Mouse (Mus musculus): ENCODE data around the gene Kifc1. TPM values are rescaled to one million over a fixed set of nuclear protein-coding genes. Genes with fewer than 3 reads are reported as not detected.
A peak's percentile ranks its signal among the peaks of the same experiment; 100 is the strongest.

The Kifc1 gene
- polyA plus RNA-seq, 1 experiment from 2014 or later, result 6.7 TPM

- WGBS, result under 1% methylated on average over 36 of the region's 36 CpGs
- peak overlapping the region; percentile 67 for H3K4me3 ChIP-seq (ENCODE audit: low read depth, low read length)
- ATAC-seq (replicated peaks; ENCODE audit: low FRiP score, low TSS enrichment, low read depth), result peak; percentile 30; the same call in 1 of the 2 replicates
- H3K27ac ChIP-seq (ENCODE audit: low read depth), result peak overlapping the region; percentile 51; the same call in 1 of the 2 replicates
- H3K9me3 ChIP-seq (ENCODE audit: control insufficient read depth, low read length), result no peaks in the 10 kb centered on the region
- DNase-seq (ENCODE audit: low spot score), result peak; percentile 90
- peaks cover 20% of the 10 kb centered on the region for H3K4me1 ChIP-seq (replicated peaks; ENCODE audit: control insufficient read depth, insufficient read depth, low read length)
- peak overlapping the region; percentile 59 for H3K9ac ChIP-seq (ENCODE audit: low read length)
- no peaks in the 10 kb centered on the region for H3K27me3 ChIP-seq (replicated peaks; ENCODE audit: control insufficient read depth, insufficient read depth, low read length)
- H3K36me3 ChIP-seq (ENCODE audit: control insufficient read depth, insufficient read depth, low read length), result peaks cover 12% of the 10 kb centered on the region
- peak overlapping the region; percentile 99 for H3K4me2 ChIP-seq (ENCODE audit: low read length)
Observed at GRCm38 (mm10) chr17:33920282-33921097, 30.0 kb upstream of the Kifc1 start.

- H3K4me3 ChIP-seq (ENCODE audit: low read depth, low read length), result peak overlapping the region; percentile 67
- peaks cover 27% of the 10 kb centered on the region for H3K4me1 ChIP-seq (replicated peaks; ENCODE audit: control insufficient read depth, insufficient read depth, low read length)
- peak; percentile 69 for DNase-seq (ENCODE audit: low spot score)
- no peaks in the 10 kb centered on the region for H3K27me3 ChIP-seq (replicated peaks; ENCODE audit: control insufficient read depth, insufficient read depth, low read length)
- H3K27ac ChIP-seq (ENCODE audit: low read depth), result peak overlapping the region; percentile 51; the same call in 1 of the 2 replicates
- ATAC-seq (replicated peaks; ENCODE audit: low FRiP score, low TSS enrichment, low read depth), result no peak
- H3K9me3 ChIP-seq (ENCODE audit: control insufficient read depth, low read length), result no peaks in the 10 kb centered on the region
- peaks cover 18% of the 10 kb centered on the region for H3K36me3 ChIP-seq (ENCODE audit: control insufficient read depth, insufficient read depth, low read length)
- H3K9ac ChIP-seq (ENCODE audit: low read length), result peak overlapping the region; percentile 59
- H3K4me2 ChIP-seq (ENCODE audit: low read length), result peak overlapping the region; percentile 99
- WGBS, result 1% methylated on average over 52 of the region's 52 CpGs
Observed at GRCm38 (mm10) chr17:33919351-33920281, 29.2 kb upstream of the Kifc1 start.

GRCm38 (mm10) chr17:33918293-33919203 is 28.1 kb upstream of the Kifc1 start:
- Histone ChIP-seq H3K27me3 (replicated peaks; ENCODE audit: control insufficient read depth, insufficient read depth, low read length) (no peaks in the 10 kb centered on the region), H3K9ac (ENCODE audit: low read length) (no peak overlapping the region), H3K27ac (ENCODE audit: low read depth) (no peak overlapping the region), H3K36me3 (ENCODE audit: control insufficient read depth, insufficient read depth, low read length) (peaks cover 29% of the 10 kb centered on the region), H3K4me2 (ENCODE audit: low read length) (peak overlapping the region; percentile 99), H3K4me1 (replicated peaks; ENCODE audit: control insufficient read depth, insufficient read depth, low read length) (peaks cover 27% of the 10 kb centered on the region), H3K4me3 (ENCODE audit: low read depth, low read length) (peak overlapping the region; percentile 67), H3K9me3 (ENCODE audit: control insufficient read depth, low read length) (no peaks in the 10 kb centered on the region)
- 60% methylated on average over 37 of the region's 37 CpGs for WGBS
- ATAC-seq (replicated peaks; ENCODE audit: low FRiP score, low TSS enrichment, low read depth) (no peak), DNase-seq (ENCODE audit: low spot score) (no peak)

GRCm38 (mm10) chr17:33917656-33918292 is 27.3 kb upstream of the Kifc1 start:
- Histone ChIP-seq H3K27ac (ENCODE audit: low read depth) (no peak overlapping the region), H3K9me3 (ENCODE audit: control insufficient read depth, low read length) (no peaks in the 10 kb centered on the region), H3K4me2 (ENCODE audit: low read length) (no peak overlapping the region), H3K9ac (ENCODE audit: low read length) (no peak overlapping the region), H3K4me3 (ENCODE audit: low read depth, low read length) (no peak overlapping the region), H3K27me3 (replicated peaks; ENCODE audit: control insufficient read depth, insufficient read depth, low read length) (no peaks in the 10 kb centered on the region), H3K36me3 (ENCODE audit: control insufficient read depth, insufficient read depth, low read length) (peaks cover 35% of the 10 kb centered on the region), H3K4me1 (replicated peaks; ENCODE audit: control insufficient read depth, insufficient read depth, low read length) (peaks cover 27% of the 10 kb centered on the region)
- DNase-seq (ENCODE audit: low spot score) (no peak), ATAC-seq (replicated peaks; ENCODE audit: low FRiP score, low TSS enrichment, low read depth) (no peak)
- 78% methylated on average over 18 of the region's 18 CpGs for WGBS

GRCm38 (mm10) chr17:33916847-33917655 is 26.6 kb upstream of the Kifc1 start:
- 76% methylated on average over 31 of the region's 31 CpGs for WGBS
- Histone ChIP-seq H3K36me3 (ENCODE audit: control insufficient read depth, insufficient read depth, low read length) (peaks cover 41% of the 10 kb centered on the region), H3K9ac (ENCODE audit: low read length) (no peak overlapping the region), H3K4me1 (replicated peaks; ENCODE audit: control insufficient read depth, insufficient read depth, low read length) (peaks cover 27% of the 10 kb centered on the region), H3K4me2 (ENCODE audit: low read length) (peak overlapping the region; percentile 71), H3K27ac (ENCODE audit: low read depth) (peak overlapping the region; percentile 78; the same call in 1 of the 2 replicates), H3K9me3 (ENCODE audit: control insufficient read depth, low read length) (no peaks in the 10 kb centered on the region), H3K27me3 (replicated peaks; ENCODE audit: control insufficient read depth, insufficient read depth, low read length) (no peaks in the 10 kb centered on the region), H3K4me3 (ENCODE audit: low read depth, low read length) (peak overlapping the region; percentile 52)
- DNase-seq (ENCODE audit: low spot score) (no peak), ATAC-seq (replicated peaks; ENCODE audit: low FRiP score, low TSS enrichment, low read depth) (no peak)

- no peaks in the 10 kb centered on the region for H3K27me3 ChIP-seq (replicated peaks; ENCODE audit: control insufficient read depth, insufficient read depth, low read length)
- peak overlapping the region; percentile 55 for H3K9ac ChIP-seq (ENCODE audit: low read length)
- peaks cover 49% of the 10 kb centered on the region for H3K36me3 ChIP-seq (ENCODE audit: control insufficient read depth, insufficient read depth, low read length)
- H3K4me1 ChIP-seq (replicated peaks; ENCODE audit: control insufficient read depth, insufficient read depth, low read length), result peaks cover 27% of the 10 kb centered on the region
- DNase-seq (ENCODE audit: low spot score), result peak; percentile 78
- peak overlapping the region; percentile 78 for H3K27ac ChIP-seq (ENCODE audit: low read depth)
- under 1% methylated on average over 18 of the region's 20 CpGs for WGBS
- H3K4me3 ChIP-seq (ENCODE audit: low read depth, low read length), result peak overlapping the region; percentile 52
- H3K4me2 ChIP-seq (ENCODE audit: low read length), result peak overlapping the region; percentile 71
- peak; percentile 18 for ATAC-seq (replicated peaks; ENCODE audit: low FRiP score, low TSS enrichment, low read depth)
- H3K9me3 ChIP-seq (ENCODE audit: control insufficient read depth, low read length), result no peaks in the 10 kb centered on the region
Observed at GRCm38 (mm10) chr17:33916294-33916693, 25.8 kb upstream of the Kifc1 start.

GRCm38 (mm10) chr17:33915671-33916250 is 25.3 kb upstream of the Kifc1 start, which contains the start of the genes Tapbp and Zbtb22:
Gene Tapbp (plus strand): TSS chr17:33915899.
Gene Zbtb22 (plus strand): TSS chr17:33915904.
- peak within 1 kb of the TSS; percentile 71 for H3K4me2 ChIP-seq (ENCODE audit: low read length)
- peaks cover 24% of the 10 kb centered on the region for H3K4me1 ChIP-seq (replicated peaks; ENCODE audit: control insufficient read depth, insufficient read depth, low read length)
- ATAC-seq (replicated peaks; ENCODE audit: low FRiP score, low TSS enrichment, low read depth) (peak; percentile 87), DNase-seq (ENCODE audit: low spot score) (peak; percentile 94)
- H3K27ac ChIP-seq (ENCODE audit: low read depth), result peak within 1 kb of the TSS; percentile 78
- H3K36me3 ChIP-seq (ENCODE audit: control insufficient read depth, insufficient read depth, low read length), result peaks cover 53% of the 10 kb centered on the region
- H3K9me3 ChIP-seq (ENCODE audit: control insufficient read depth, low read length), result no peaks in the 10 kb centered on the region
- H3K4me3 ChIP-seq (ENCODE audit: low read depth, low read length), result peak within 1 kb of the TSS; percentile 52
- no peaks in the 10 kb centered on the region for H3K27me3 ChIP-seq (replicated peaks; ENCODE audit: control insufficient read depth, insufficient read depth, low read length)
- peak within 1 kb of the TSS; percentile 55 for H3K9ac ChIP-seq (ENCODE audit: low read length)
- under 1% methylated on average over 31 of the region's 34 CpGs for WGBS

Data from intestine, embryonic 14.5 days (tissue).